Mouse (Mus musculus) embryonic fibroblast, embryonic 13.5 days (primary cell): Measurements from ENCODE around the gene 2210010C04Rik. TPM values are rescaled to one million over a fixed set of nuclear protein-coding genes. Genes with fewer than 3 reads are reported as not detected.
"Not testable (repeated sequence)": the region's sequence is repeated elsewhere in the genome, so short reads cannot be mapped to it uniquely, and the experiment has no call there.

Source experiments
- H3K27ac ChIP-seq: 2 replicates; pipeline ENCODE4 v1.5.1; 2012; ENCODE audit warnings: low read length, control low read depth, inconsistent platforms; ENCODE audit not compliant: insufficient read depth
- H3K4me1 ChIP-seq: 2 replicates; pipeline ENCODE4 v1.6.1; 2011; ENCODE audit warnings: low read length; ENCODE audit not compliant: control insufficient read depth, insufficient read depth
- H3K4me3 ChIP-seq: 2 replicates; pipeline ENCODE4 v1.5.1; 2011; ENCODE audit warnings: mild to moderate bottlenecking, control low read depth, low read length; ENCODE audit not compliant: insufficient read depth
- CTCF ChIP-seq: IDR thresholded peaks from 2 replicates; pipeline ENCODE4 v1.5.1; 2011; ENCODE audit warnings: mild to moderate bottlenecking, control low read depth, low read length, moderate library complexity, borderline replicate concordance; ENCODE audit not compliant: insufficient read depth
- POLR2A ChIP-seq: IDR thresholded peaks from 2 replicates; pipeline ENCODE4 v1.6.1; 2011; ENCODE audit warnings: low read depth, mild to moderate bottlenecking, control low read depth, low read length, moderate library complexity
- polyA plus RNA-seq: library from polyadenylated mRNA; stranded (reverse); fragments of >200 nt; gene quantifications from 2 replicates; pipeline ENCODE4 v1.2.4, GENCODE M21; 2011; ENCODE audit warnings: low read depth; ENCODE audit not compliant: missing spikeins, insufficient read length

Gene 2210010C04Rik
- polyA plus RNA-seq, 1 experiment: not detected

- peak overlapping the region; percentile 94 for H3K27ac ChIP-seq
- TF ChIP-seq CTCF (no peak), POLR2A (no peak)
- peaks cover 8% of the 10 kb centered on the region for H3K4me1 ChIP-seq
- H3K4me3 ChIP-seq: no peak overlapping the region
Measured at GRCm38 (mm10) chr6:41027053-41027452, 8.3 kb downstream of the 2210010C04Rik start.

GRCm38 (mm10) chr6:41025873-41026650, 9.2 kb downstream of the 2210010C04Rik start:
- TF ChIP-seq POLR2A: no peak
- TF ChIP-seq CTCF: no peak
- no peak overlapping the region for H3K4me3 ChIP-seq
- peaks cover 8% of the 10 kb centered on the region for H3K4me1 ChIP-seq
- H3K27ac ChIP-seq: peak overlapping the region; percentile 94

- no peak overlapping the region for H3K27ac ChIP-seq
- TF ChIP-seq POLR2A (no peak), CTCF (no peak)
- H3K4me3 ChIP-seq: no peak overlapping the region
- H3K4me1 ChIP-seq: no peaks in the 10 kb centered on the region
Measured at GRCm38 (mm10) chr6:41019140-41019539, 16.2 kb downstream of the 2210010C04Rik start.

GRCm38 (mm10) chr6:41018629-41019028, 16.7 kb downstream of the 2210010C04Rik start:
- no peak overlapping the region for H3K4me3 ChIP-seq

GRCm38 (mm10) chr6:41015065-41015464, 20.2 kb downstream of the 2210010C04Rik start:
- TF ChIP-seq CTCF (no peak), POLR2A (no peak)
- Histone ChIP-seq H3K27ac (no peak overlapping the region), H3K4me3 (no peak overlapping the region), H3K4me1 (no peaks in the 10 kb centered on the region)

More at GRCm38 (mm10) chr6:41018629-41019028, 16.7 kb downstream of the 2210010C04Rik start:
- TF ChIP-seq POLR2A: no peak
- no peak for TF ChIP-seq CTCF
- Histone ChIP-seq H3K4me1 (no peaks in the 10 kb centered on the region), H3K27ac (no peak overlapping the region)

GRCm38 (mm10) chr6:40999379-40999778, 35.9 kb downstream of the 2210010C04Rik start, which contains the start of gene Gm2663:
Gene Gm2663 (minus strand): TSS chr6:40999479.
- H3K4me1 ChIP-seq, H3K4me3 ChIP-seq, H3K27ac ChIP-seq: not testable (repeated sequence)

Other genes with a start within 250 kb of the 2210010C04Rik start
- gene Moxd2, start 148.0 kb downstream of the 2210010C04Rik start, polyA plus RNA-seq: not detected in 2 replicates
- gene Prss58, start 135.1 kb downstream of the 2210010C04Rik start, polyA plus RNA-seq: not detected in 2 replicates
- gene 1700074P13Rik, start 95.0 kb downstream of the 2210010C04Rik start, polyA plus RNA-seq: not detected in 2 replicates
- gene Gm4744, start 83.6 kb downstream of the 2210010C04Rik start, polyA plus RNA-seq: not detected in 2 replicates
- not detected in 2 replicates for gene 1810009J06Rik, start 70.8 kb downstream of the 2210010C04Rik start, polyA plus RNA-seq
- not detected in 2 replicates for gene Gm2663, start 36.0 kb downstream of the 2210010C04Rik start, polyA plus RNA-seq